Mouse (Mus musculus) heart, embryonic 11.5 days (tissue): ENCODE data around the gene Nubp1. TPM values are rescaled to one million over a fixed set of nuclear protein-coding genes. Genes with fewer than 3 reads are reported as not detected.

ENCODE experiments used
- ATAC-seq: fragments of 200-750 bp; cut with Nextera tagmentation; replicated peaks from 2 replicates; pipeline ENCODE4 v1.8.0; 2017; ENCODE audit warnings: moderate library complexity; ENCODE audit not compliant: insufficient number of reproducible peaks, low FRiP score, low TSS enrichment
- H3K27ac ChIP-seq: fragments of 300-500 bp; sonication (generic); 2 replicates; pipeline ENCODE4 v1.5.1; 2014; ENCODE audit warnings: mild to moderate bottlenecking, low read depth, low read length
- H3K27me3 ChIP-seq: fragments of 300-500 bp; sonication (generic); 2 replicates; pipeline ENCODE4 v1.6.1; 2014; ENCODE audit warnings: mild to moderate bottlenecking, low read length, mixed read lengths; ENCODE audit not compliant: control insufficient read depth, insufficient read depth
- H3K36me3 ChIP-seq: fragments of 300-500 bp; sonication (generic); 2 replicates; pipeline ENCODE4 v1.6.1; 2014; ENCODE audit warnings: mild to moderate bottlenecking, low read length, moderate library complexity, mixed read lengths; ENCODE audit not compliant: control insufficient read depth, insufficient read depth
- H3K4me1 ChIP-seq: fragments of 300-500 bp; sonication (generic); 2 replicates; pipeline ENCODE4 v1.6.1; 2014; ENCODE audit warnings: low read length; ENCODE audit not compliant: control insufficient read depth, insufficient read depth
- H3K4me2 ChIP-seq: fragments of 300-500 bp; sonication (generic); 2 replicates; pipeline ENCODE4 v1.6.1; 2014; ENCODE audit warnings: mild to moderate bottlenecking, moderate library complexity
- H3K4me3 ChIP-seq: fragments of 300-500 bp; sonication (generic); 2 replicates; pipeline ENCODE4 v1.5.1; 2014; ENCODE audit warnings: low read depth, low read length
- H3K9ac ChIP-seq: fragments of 300-500 bp; sonication (generic); 2 replicates; pipeline ENCODE4 v1.6.1; 2014; ENCODE audit warnings: mild to moderate bottlenecking, low read depth, low read length, moderate library complexity
- H3K9me3 ChIP-seq: fragments of 300-500 bp; sonication (generic); replicated peaks from 2 replicates; pipeline ENCODE4 v1.6.1; 2016; ENCODE audit warnings: low read length; ENCODE audit not compliant: control insufficient read depth
- WGBS: fragments of 180-500 bp; shearing (Covaris S2); extraction: QIAGEN DNeasy Blood & Tissue Kit; methylation state at CpG from one replicate; pipeline ENCODE4 v1.1.7; 2014; ENCODE audit not compliant: insufficient replicate concordance; 5-methylcytosine and 5-hydroxymethylcytosine counted together
- polyA plus RNA-seq: library from polyadenylated mRNA; unstranded; fragments of >200 nt; fragmentation: Nextera tagmentation; extraction: Ambion mirVana; gene quantifications from 2 replicates; pipeline ENCODE4 v1.2.1, GENCODE M21; 2014

Nubp1 gene
- polyA plus RNA-seq, 1 experiment from 2014 or later: 49.8 TPM

DNA sequence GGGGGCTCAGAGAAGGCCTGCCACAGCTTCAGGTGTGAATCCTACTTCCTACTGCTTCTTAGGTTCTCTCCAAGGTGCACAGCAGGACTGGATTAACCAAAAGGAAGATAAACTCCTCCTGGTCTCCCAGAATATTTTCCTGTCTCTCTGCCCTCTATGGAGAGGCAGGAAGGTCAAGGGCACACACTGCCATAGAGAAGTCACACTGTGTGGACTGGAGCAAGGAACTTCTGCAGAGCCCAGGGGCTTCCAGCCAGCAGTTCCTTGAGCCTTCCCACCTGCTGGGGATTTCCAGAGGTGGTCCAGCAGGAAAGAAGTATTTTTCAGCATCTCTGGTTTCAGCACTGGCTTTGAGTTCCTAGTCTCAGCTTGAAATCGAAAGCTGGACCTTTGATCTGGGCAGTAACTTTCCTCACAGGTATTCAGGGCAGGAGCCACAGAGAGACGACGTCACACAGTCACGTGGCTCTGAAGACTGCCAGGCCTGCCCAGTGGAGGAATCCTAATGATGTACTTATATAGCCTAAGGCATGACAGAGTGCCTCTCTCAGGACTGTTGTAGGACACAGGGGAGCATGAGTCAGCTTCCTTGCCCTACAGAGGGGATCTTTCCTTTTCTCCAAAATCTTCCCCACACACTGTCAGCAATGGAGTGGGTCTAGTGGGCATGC lies 53.4 kb downstream of the Nubp1 start:
- H3K4me3 ChIP-seq: no peak overlapping the region
- WGBS: 17% methylated on average over 4 of the region's 4 CpGs
- no peaks in the 10 kb centered on the region for H3K27me3 ChIP-seq
- H3K4me1 ChIP-seq: no peaks in the 10 kb centered on the region; the same call in 1 of the 2 replicates
- ATAC-seq: no peak
- no peak overlapping the region for H3K9ac ChIP-seq
- H3K27ac ChIP-seq: no peak overlapping the region
- no peaks in the 10 kb centered on the region for H3K36me3 ChIP-seq
- no peaks in the 10 kb centered on the region for H3K9me3 ChIP-seq
- no peak overlapping the region for H3K4me2 ChIP-seq

DNA sequence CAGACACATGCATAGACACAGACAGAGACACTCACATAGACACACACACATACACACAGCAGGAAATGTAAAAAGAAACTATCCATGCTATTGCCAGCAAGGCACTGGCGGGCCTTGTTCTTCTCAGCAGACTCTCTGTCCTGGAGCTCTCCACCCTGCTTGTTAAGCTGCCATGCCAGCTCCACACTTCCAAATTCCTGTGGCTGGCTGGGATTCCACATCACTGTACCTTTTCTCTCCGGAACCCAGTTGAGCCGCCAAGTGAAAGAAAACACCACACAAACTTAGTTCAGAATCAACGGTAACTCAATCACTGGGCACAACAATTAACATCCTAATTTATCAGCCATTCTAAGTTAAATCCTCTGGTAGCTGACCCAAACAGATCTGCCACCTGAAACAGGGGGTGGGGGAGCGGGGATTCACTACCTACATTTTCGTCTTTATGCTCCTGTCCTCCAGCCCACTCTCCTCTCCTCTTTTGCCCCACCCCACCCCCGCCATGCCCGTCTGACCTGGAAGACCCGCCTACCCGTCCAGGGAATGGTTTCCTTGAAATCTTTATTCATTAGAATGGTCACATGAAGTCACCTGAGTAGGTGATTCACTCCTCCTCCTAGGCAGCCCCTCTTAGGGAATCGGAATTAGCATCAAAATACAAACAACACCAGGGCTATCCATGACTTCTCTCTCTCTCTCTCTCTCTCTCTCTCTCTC lies 55.8 kb downstream of the Nubp1 start:
- WGBS: 32% methylated on average over 11 of the region's 11 CpGs
- Histone ChIP-seq H3K9ac (no peak overlapping the region), H3K36me3 (no peaks in the 10 kb centered on the region), H3K4me3 (no peak overlapping the region), H3K27me3 (no peaks in the 10 kb centered on the region), H3K27ac (no peak overlapping the region), H3K9me3 (no peaks in the 10 kb centered on the region), H3K4me2 (no peak overlapping the region), H3K4me1 (no peaks in the 10 kb centered on the region; the same call in 1 of the 2 replicates)
- no peak for ATAC-seq

DNA sequence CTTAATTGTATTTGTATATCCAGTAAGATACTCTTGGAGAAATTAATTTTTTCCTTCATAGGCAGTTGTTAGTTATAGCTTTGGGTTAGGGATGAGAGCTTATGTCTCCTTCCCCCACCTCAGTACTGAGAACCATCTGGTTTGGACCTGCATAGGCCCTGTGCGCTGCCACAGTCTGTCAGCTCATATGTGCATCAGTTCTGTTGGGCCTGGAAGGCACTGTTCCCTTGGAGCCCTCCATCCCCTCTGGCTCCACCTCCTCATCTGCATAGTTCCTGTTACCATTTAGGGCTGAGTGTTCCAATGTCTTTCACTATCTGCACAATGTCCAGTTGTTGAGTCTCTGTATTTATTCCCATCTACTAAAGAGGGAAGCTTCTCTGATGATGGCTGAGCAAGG lies 56.5 kb downstream of the Nubp1 start:
- no peak overlapping the region for H3K9ac ChIP-seq
- ATAC-seq: no peak
- no peaks in the 10 kb centered on the region; the same call in 1 of the 2 replicates for H3K4me1 ChIP-seq
- no peak overlapping the region for H3K4me2 ChIP-seq
- WGBS: 79% methylated on average over 1 of the region's 1 CpGs
- no peak overlapping the region for H3K27ac ChIP-seq
- no peaks in the 10 kb centered on the region for H3K9me3 ChIP-seq
- no peaks in the 10 kb centered on the region for H3K36me3 ChIP-seq
- no peak overlapping the region for H3K4me3 ChIP-seq
- no peaks in the 10 kb centered on the region for H3K27me3 ChIP-seq

DNA sequence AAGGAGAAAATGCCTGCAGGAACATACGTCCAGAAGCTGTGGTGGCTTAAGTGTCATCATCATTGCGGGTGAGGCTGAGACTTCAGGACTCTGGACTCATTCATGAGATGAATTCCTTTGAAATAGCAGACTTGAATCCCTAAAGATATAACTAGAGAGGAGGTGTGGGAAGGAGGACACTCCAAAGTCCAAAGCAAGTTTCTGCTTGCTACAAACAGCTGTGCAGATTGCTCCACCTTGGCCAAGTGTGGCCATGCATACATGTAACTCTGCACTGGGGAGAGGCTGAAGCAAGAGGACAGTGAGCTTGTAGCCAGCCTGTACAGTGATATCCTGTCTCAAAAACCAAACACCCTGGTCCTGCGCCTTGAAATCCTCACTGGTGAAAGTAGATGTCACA lies 60.2 kb downstream of the Nubp1 start:
- H3K9me3 ChIP-seq: no peaks in the 10 kb centered on the region
- no peaks in the 10 kb centered on the region for H3K4me1 ChIP-seq
- H3K27ac ChIP-seq: no peak overlapping the region
- H3K36me3 ChIP-seq: no peaks in the 10 kb centered on the region
- H3K27me3 ChIP-seq: no peaks in the 10 kb centered on the region
- H3K4me3 ChIP-seq: no peak overlapping the region
- no peak overlapping the region for H3K9ac ChIP-seq
- no peak overlapping the region for H3K4me2 ChIP-seq
- WGBS: 77% methylated on average over 3 of the region's 3 CpGs
- ATAC-seq: no peak

Other genes starting within 250 kb of the Nubp1 start
- gene Rpl39l, start 241.7 kb upstream of the Nubp1 start, polyA plus RNA-seq: 0.27 and 0.45 TPM in 2 replicates
- 0.53 and 0.99 TPM in 2 replicates for gene Atf7ip2, start 219.2 kb upstream of the Nubp1 start, polyA plus RNA-seq
- 21.9 and 24.7 TPM in 2 replicates for gene Emp2, start 98.0 kb upstream of the Nubp1 start, polyA plus RNA-seq
- 0.17 and 0.23 TPM in 2 replicates for gene Tekt5, start 16.5 kb upstream of the Nubp1 start, polyA plus RNA-seq
- gene Tvp23a, start 35.4 kb downstream of the Nubp1 start, polyA plus RNA-seq: 4.5 and 6.3 TPM in 2 replicates
- gene Ciita, start 68.1 kb downstream of the Nubp1 start, polyA plus RNA-seq: 0.19 and 0.35 TPM in 2 replicates
- 14.3 and 16.3 TPM in 2 replicates for gene Dexi, start 131.1 kb downstream of the Nubp1 start, polyA plus RNA-seq
- gene Clec16a, start 133.4 kb downstream of the Nubp1 start, polyA plus RNA-seq: 28.8 and 39.1 TPM in 2 replicates